Mouse (Mus musculus) intestine, embryonic 16.5 days (tissue): Measurements from ENCODE around the gene Amh. TPM values are rescaled to one million over a fixed set of nuclear protein-coding genes. Genes with fewer than 3 reads are reported as not detected.

Experiments used
- ATAC-seq: fragments of 200-750 bp; cut with Nextera tagmentation; 2 replicates; pipeline ENCODE4 v1.8.0; 2017; ENCODE audit warnings: moderate TSS enrichment, moderate library complexity
- H3K27ac ChIP-seq: fragments of 300-500 bp; sonication (generic); 2 replicates; pipeline ENCODE4 v1.5.1; 2014; ENCODE audit warnings: mild to moderate bottlenecking, low read length
- H3K27me3 ChIP-seq: fragments of 300-500 bp; sonication (generic); replicated peaks from 2 replicates; pipeline ENCODE4 v1.6.1; 2014; ENCODE audit warnings: low read length, control low read depth, mixed read lengths; ENCODE audit not compliant: control insufficient read depth, insufficient read depth
- H3K36me3 ChIP-seq: fragments of 300-500 bp; sonication (generic); 2 replicates; pipeline ENCODE4 v1.6.1; 2014; ENCODE audit warnings: low read length, control low read depth; ENCODE audit not compliant: control insufficient read depth, insufficient read depth
- H3K4me1 ChIP-seq: fragments of 300-500 bp; sonication (generic); 2 replicates; pipeline ENCODE4 v1.6.1; 2014; ENCODE audit warnings: low read length, control low read depth, mixed read lengths; ENCODE audit not compliant: control insufficient read depth, insufficient read depth
- H3K4me2 ChIP-seq: fragments of 300-500 bp; sonication (generic); 2 replicates; pipeline ENCODE4 v1.6.1; 2014; ENCODE audit warnings: low read depth, low read length, control low read depth
- H3K4me3 ChIP-seq: fragments of 300-500 bp; sonication (generic); 2 replicates; pipeline ENCODE4 v1.5.1; 2014; ENCODE audit warnings: mild to moderate bottlenecking, low read length
- H3K9ac ChIP-seq: fragments of 300-500 bp; sonication (generic); 2 replicates; pipeline ENCODE4 v1.6.1; 2014; ENCODE audit warnings: low read depth, low read length
- H3K9me3 ChIP-seq: fragments of 300-500 bp; sonication (generic); 2 replicates; pipeline ENCODE4 v1.6.1; 2016; ENCODE audit warnings: low read length, control low read depth; ENCODE audit not compliant: control insufficient read depth
- WGBS: fragments of 180-500 bp; shearing (Covaris S2); extraction: QIAGEN DNeasy Blood & Tissue Kit; methylation state at CpG from one replicate; pipeline ENCODE4 v1.1.7; 2014; 5-methylcytosine and 5-hydroxymethylcytosine counted together
- polyA plus RNA-seq: library from polyadenylated mRNA; unstranded; fragments of >200 nt; fragmentation: Nextera tagmentation; extraction: Ambion mirVana; gene quantifications from 2 replicates; pipeline ENCODE4 v1.2.1, GENCODE M21; 2015

The Amh gene
- polyA plus RNA-seq, 1 experiment from 2014 or later, result 0.10 TPM

DNA sequence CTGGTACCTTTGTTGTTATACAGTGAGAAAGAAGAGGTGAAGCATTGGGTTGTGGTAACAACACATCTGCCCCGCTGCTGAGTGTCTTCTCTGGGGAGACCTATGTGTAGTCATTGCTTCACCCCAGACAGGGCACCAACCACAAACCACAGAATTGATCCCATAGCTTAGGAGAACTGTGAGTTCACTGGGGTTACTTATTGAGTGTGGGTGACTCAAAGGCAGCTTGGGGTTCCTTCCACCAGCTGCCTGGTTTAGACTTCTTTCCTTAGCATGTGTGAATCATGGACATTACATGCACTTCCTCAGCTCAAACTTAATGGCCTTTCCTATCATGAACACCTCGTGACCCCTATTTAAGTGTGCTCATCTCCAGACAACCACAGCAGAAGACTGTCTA, 41.5 kb upstream of the Amh start:
- 88% methylated on average over 2 of the region's 2 CpGs for WGBS
- no peak for ATAC-seq
- Histone ChIP-seq H3K4me1 (peaks cover 34% of the 10 kb centered on the region), H3K27me3 (no peaks in the 10 kb centered on the region), H3K36me3 (peaks cover 15% of the 10 kb centered on the region), H3K9ac (no peak overlapping the region), H3K9me3 (no peaks in the 10 kb centered on the region), H3K4me3 (no peak overlapping the region), H3K4me2 (no peak overlapping the region), H3K27ac (no peak overlapping the region)

DNA sequence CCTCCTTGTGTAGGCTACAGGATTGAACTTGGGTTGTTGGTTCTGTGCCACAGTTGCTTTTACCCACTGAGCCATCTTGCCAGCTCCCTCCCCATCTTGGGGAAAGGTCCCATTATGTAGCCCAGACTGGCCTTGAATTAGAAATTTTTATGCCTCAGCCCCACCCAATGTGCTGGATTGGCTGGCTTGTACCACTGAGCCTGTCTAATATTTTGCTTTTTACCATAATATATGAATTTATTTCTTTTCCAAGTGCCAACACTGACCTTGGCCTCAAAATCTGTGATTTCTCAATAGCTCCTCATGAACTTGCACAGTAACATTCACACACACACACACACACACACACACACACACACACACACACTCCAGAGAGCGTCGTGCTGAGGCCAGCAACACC, 39.3 kb upstream of the Amh start:
- H3K27me3 ChIP-seq, result no peaks in the 10 kb centered on the region
- H3K27ac ChIP-seq, result no peak overlapping the region

DNA sequence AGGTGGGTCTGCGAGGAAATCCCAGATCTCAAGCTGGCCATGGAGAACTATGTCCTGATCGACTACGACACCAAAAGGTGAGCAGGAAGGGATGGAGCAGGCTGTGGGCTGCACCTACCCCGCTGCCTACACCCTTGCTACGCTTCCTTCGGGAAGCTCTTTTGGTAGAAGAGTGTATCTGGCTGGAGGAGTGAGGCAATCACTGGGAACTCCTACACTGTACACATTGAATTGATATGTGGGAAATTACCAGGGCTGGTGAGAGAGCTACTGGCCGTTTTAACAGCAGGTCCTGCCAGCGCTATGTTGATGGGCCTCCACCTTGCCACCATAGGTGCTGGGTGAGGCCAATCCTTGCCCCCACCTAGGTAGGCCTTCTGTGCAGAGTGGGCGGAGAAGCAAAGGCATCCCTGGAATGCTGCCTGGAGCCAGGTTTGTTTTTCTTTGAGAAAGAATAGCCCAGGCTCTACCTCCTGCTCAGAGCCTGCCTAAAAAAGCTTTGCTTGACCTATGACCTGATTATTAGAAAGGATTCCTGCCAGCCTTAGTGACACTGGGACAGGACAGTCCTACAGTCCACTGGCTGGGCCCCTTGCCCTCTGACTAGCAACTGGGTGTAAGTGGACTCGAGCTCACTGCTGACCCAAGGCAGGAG, 38.8 kb upstream of the Amh start:
- H3K4me2 ChIP-seq, result no peak overlapping the region
- no peak overlapping the region for H3K9ac ChIP-seq
- H3K27ac ChIP-seq, result no peak overlapping the region
- H3K4me1 ChIP-seq, result peaks cover 12% of the 10 kb centered on the region
- H3K4me3 ChIP-seq, result no peak overlapping the region
- WGBS, result 66% methylated on average over 10 of the region's 10 CpGs
- no peaks in the 10 kb centered on the region for H3K9me3 ChIP-seq
- H3K36me3 ChIP-seq, result peaks cover 24% of the 10 kb centered on the region
- H3K27me3 ChIP-seq, result no peaks in the 10 kb centered on the region
- ATAC-seq, result peak; percentile 46

More for the DNA sequence above, 39.3 kb upstream of the Amh start:
- H3K4me2 ChIP-seq, result no peak overlapping the region
- H3K9ac ChIP-seq, result no peak overlapping the region
- 68% methylated on average over 2 of the region's 2 CpGs for WGBS
- no peak for ATAC-seq
- peaks cover 22% of the 10 kb centered on the region for H3K36me3 ChIP-seq
- no peak overlapping the region for H3K4me3 ChIP-seq
- no peaks in the 10 kb centered on the region for H3K9me3 ChIP-seq
- H3K4me1 ChIP-seq, result peaks cover 17% of the 10 kb centered on the region

DNA sequence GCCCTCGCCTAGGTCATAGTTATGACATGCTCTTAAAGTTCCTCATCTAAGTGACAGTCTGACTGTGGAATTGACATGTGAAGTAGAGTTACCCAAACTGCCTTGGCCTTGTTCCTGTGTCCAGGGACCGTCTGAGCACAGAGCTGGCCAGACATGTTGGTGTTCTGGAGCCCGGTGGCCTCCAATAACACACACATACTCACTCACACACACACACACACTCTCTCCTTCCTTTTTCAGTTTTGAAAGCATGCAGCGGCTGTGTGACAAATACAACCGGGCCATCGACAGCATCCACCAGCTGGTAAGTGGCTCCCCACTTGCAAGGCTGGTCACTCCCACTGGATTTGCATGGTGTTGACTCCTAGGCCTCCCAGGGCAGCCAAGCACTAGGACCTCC, 36.7 kb upstream of the Amh start:
- no peak for ATAC-seq
- 88% methylated on average over 6 of the region's 6 CpGs for WGBS
- Histone ChIP-seq H3K9ac (no peak overlapping the region), H3K4me2 (no peak overlapping the region), H3K27ac (no peak overlapping the region), H3K4me1 (0 out of 2 replicates have a peak, but pooled peaks cover 4% of the 10 kb centered on the region), H3K36me3 (peaks cover 38% of the 10 kb centered on the region), H3K27me3 (no peaks in the 10 kb centered on the region), H3K4me3 (no peak overlapping the region), H3K9me3 (no peaks in the 10 kb centered on the region)

DNA sequence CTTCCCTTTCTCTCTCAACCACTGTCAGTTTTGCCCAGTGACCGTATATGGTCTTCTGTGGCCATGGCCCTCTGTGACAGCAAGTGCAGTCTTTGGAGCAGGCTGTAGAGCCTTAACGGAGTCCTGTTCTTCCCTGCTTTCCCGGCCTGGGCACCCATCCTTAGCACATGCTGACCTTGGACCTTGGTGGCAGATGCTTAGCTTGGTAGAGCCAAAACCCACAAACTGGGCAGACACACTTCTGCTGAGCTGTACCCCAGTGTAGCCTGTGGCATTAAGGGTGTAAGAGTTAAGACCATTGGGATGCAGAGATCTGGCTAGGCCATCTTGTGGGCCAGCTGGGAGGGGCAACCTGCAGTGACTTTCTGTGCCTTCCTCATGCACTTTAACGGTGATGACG, 31.2 kb upstream of the Amh start:
- peak overlapping the region; percentile 62 for H3K27ac ChIP-seq
- H3K4me2 ChIP-seq, result no peak overlapping the region
- H3K9me3 ChIP-seq, result no peaks in the 10 kb centered on the region
- peaks cover 31% of the 10 kb centered on the region for H3K36me3 ChIP-seq
- H3K4me1 ChIP-seq, result 0 out of 2 replicates have a peak, but pooled peaks cover 5% of the 10 kb centered on the region
- H3K9ac ChIP-seq, result no peak overlapping the region
- WGBS, result 84% methylated on average over 5 of the region's 5 CpGs
- ATAC-seq, result no peak
- no peaks in the 10 kb centered on the region for H3K27me3 ChIP-seq
- no peak overlapping the region for H3K4me3 ChIP-seq

DNA sequence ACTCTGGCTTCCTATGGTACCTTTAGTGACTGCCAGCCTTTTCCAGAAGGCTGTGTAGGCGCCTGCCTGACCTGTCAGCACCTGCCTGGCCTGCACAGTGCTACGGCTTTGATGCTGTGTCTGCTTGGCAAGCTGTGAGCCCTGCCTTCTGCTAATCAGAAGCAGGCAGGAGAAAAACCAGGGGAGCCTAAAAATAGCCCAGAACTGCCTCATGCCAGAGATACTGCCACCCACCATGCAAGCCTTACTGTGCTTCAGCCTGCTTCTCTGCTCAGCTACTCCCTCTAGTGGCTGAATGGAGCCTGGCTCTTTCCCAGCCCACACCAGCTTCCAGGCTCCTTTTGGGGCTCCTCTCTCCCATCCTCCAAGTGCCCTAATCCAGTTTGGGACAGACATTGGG, 30.5 kb upstream of the Amh start:
- Histone ChIP-seq H3K36me3 (peaks cover 28% of the 10 kb centered on the region), H3K4me3 (no peak overlapping the region), H3K9ac (no peak overlapping the region), H3K4me1 (0 out of 2 replicates have a peak, but pooled peaks cover 5% of the 10 kb centered on the region), H3K9me3 (no peaks in the 10 kb centered on the region), H3K27me3 (no peaks in the 10 kb centered on the region), H3K27ac (peak overlapping the region; percentile 62), H3K4me2 (no peak overlapping the region)
- WGBS, result 48% methylated on average over 2 of the region's 2 CpGs
- peak; percentile 85 for ATAC-seq

DNA sequence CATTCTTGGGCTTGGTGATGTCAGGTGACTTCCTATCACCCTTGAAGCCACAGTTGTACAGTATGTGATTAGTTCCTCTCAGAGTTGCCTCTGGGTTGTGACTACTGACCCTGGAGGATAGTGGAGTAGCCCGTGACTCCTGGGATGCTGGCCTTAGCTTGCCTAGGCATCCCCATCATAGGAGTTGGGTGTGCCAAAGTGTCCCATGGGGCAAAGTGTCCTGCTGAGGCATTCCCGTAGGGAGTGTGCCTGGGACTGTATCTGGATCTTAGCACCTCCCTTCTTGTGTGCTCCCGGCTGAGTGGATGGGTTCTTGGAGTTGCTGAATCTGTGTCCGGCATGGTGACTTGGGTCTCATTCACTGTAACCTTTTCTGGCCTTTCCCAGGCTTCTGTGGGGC, 30.1 kb upstream of the Amh start:
- 91% methylated on average over 4 of the region's 4 CpGs for WGBS
- H3K9me3 ChIP-seq, result no peaks in the 10 kb centered on the region
- no peak overlapping the region for H3K9ac ChIP-seq
- H3K27ac ChIP-seq, result no peak overlapping the region
- H3K27me3 ChIP-seq, result no peaks in the 10 kb centered on the region
- H3K4me1 ChIP-seq, result 0 out of 2 replicates have a peak, but pooled peaks cover 5% of the 10 kb centered on the region
- no peak overlapping the region for H3K4me2 ChIP-seq
- H3K4me3 ChIP-seq, result no peak overlapping the region
- peaks cover 24% of the 10 kb centered on the region for H3K36me3 ChIP-seq
- ATAC-seq, result peak; percentile 35

DNA sequence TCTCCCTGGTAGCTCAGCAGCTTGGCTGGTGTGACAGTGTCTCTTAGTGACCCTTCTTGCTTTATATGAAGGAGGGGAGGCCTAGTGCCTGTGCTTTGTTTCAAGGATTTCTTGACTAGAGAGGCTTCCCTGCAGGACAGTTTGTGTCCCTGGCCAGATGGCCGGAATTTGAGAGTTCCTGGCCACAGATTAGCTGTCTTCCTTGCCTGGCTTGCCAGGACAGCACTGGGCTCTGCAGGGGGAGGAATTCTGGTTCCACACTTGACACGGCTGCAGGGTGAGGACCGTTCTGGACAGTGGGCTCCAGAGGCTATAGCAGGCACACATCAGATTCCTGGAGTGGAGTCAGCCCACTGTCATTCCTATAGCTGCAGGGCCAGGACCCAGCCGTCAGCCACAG, 29.3 kb upstream of the Amh start:
- no peak for ATAC-seq
- H3K4me3 ChIP-seq, result no peak overlapping the region
- peaks cover 24% of the 10 kb centered on the region for H3K36me3 ChIP-seq
- 93% methylated on average over 4 of the region's 4 CpGs for WGBS
- no peaks in the 10 kb centered on the region for H3K27me3 ChIP-seq
- no peak overlapping the region for H3K4me2 ChIP-seq
- H3K9me3 ChIP-seq, result no peaks in the 10 kb centered on the region
- no peak overlapping the region for H3K9ac ChIP-seq
- no peak overlapping the region for H3K27ac ChIP-seq
- H3K4me1 ChIP-seq, result 0 out of 2 replicates have a peak, but pooled peaks cover 5% of the 10 kb centered on the region

DNA sequence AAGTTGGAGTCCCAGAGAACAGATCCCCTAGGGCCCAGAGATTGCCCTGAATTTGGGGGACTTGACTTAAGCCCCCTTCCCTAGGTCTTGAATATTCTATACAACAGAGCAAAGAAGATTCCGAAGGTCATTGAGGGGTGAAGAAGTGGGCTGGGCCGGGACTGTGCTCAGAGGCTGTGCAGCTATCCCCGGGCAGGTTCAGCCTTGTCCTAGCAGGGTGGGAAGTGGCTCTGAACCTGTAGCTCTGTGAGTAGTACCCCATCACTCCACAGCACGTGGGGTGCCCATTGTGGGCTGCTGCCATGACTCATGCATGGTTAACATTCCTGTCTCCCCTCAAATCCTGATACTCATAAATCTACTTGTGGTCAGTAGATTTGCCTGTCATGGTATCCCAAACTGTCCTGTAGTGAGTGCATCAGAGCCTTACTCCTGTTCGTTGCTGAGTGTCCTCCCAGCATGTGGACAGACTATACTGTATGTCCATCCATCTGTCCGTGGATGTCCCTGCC, 28.6 kb upstream of the Amh start:
- no peak overlapping the region for H3K4me2 ChIP-seq
- peaks cover 22% of the 10 kb centered on the region for H3K36me3 ChIP-seq
- no peak overlapping the region for H3K9ac ChIP-seq
- 0 out of 2 replicates have a peak, but pooled peaks cover 5% of the 10 kb centered on the region for H3K4me1 ChIP-seq
- H3K27me3 ChIP-seq, result no peaks in the 10 kb centered on the region
- WGBS, result 88% methylated on average over 6 of the region's 6 CpGs
- H3K27ac ChIP-seq, result no peak overlapping the region
- H3K4me3 ChIP-seq, result no peak overlapping the region
- no peak for ATAC-seq
- H3K9me3 ChIP-seq, result no peaks in the 10 kb centered on the region
